Comparison of ENCODE assay signal across 28 mouse cellular contexts in the genomic region with DNA sequence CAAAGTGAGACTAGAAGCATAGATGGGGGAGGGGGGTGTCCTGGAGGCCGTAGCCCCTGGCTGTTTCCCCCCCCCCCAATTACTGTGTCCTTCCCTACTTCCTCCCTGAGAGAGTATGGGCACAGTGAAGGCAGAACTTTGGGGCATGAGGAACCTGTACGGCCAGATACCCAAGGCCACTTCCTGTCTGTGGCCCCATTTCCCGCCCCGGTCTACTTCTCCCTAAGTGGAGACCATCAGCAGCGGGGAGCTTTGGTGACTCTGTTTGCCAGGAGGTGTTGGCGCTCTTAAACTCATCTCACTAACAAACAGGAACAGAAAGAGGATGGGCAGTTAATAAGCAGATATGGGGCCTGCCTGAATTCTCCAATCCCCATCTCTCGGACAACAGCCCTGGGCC. TPM values are rescaled to one million over a fixed set of nuclear protein-coding genes. Genes with fewer than 3 reads are reported as not detected.
DNase-seq lines count a peak whose midpoint lies in the region; ATAC-seq and TF ChIP-seq lines count a peak whose summit lies in the region.
"Had no signal": no experiment of that assay in that cellular context is flagged by ENCODE, and none has a peak within 500 bp of the region (broad histone marks: within the 10 kb centered on the region; RNA-seq: fewer than 3 reads in every experiment).

No protein-coding gene starts in this region.

- H3K36me3 ChIP-seq in liver, embryonic 11.5 days (ENCODE audit: control insufficient read depth, insufficient read depth, low read length) = no peaks in the 10 kb centered on the region
- H3K36me3 ChIP-seq in MEL (ENCODE audit: control insufficient read depth in 1 of 2, insufficient read depth in 2 of 2, low read length in 2 of 2) = no peaks in the 10 kb centered on the region
- no peaks in the 10 kb centered on the region for H3K36me3 ChIP-seq in liver, embryonic 15.5 days (replicated peaks)
- H3K36me3 ChIP-seq: G1E; heart, embryonic 13.5 days; limb, embryonic 15.5 days; lung, embryonic 15.5 days had no signal

- no peaks in the 10 kb centered on the region for H3K79me2 ChIP-seq in MEL (ENCODE audit: control insufficient read depth, insufficient read depth, low read length, poor library complexity)

- no peak for TF ChIP-seq POLR2A in MEL (IDR thresholded peaks at IDR 0.05; ENCODE audit: control insufficient read depth in 1 of 2, insufficient read depth in 1 of 2, low read depth in 1 of 2, low read length in 2 of 2, poor library complexity in 1 of 2)

- peaks cover 10% of the 10 kb centered on the region for H3K4me1 ChIP-seq in liver, embryonic 11.5 days (replicated peaks; ENCODE audit: control insufficient read depth, insufficient read depth, low read length)
- 0 out of 4 replicates have a peak, but pooled peaks cover 0 to 3% of the 10 kb centered on the region in 2 experiments for H3K4me1 ChIP-seq in MEL (ENCODE audit: control insufficient read depth in 1 of 2, insufficient read depth in 2 of 2, low read length in 2 of 2)
- H3K4me1 ChIP-seq in liver, embryonic 15.5 days (replicated peaks) = peaks cover 17% of the 10 kb centered on the region; the same call in 1 of the 2 replicates

- H3K9me3 ChIP-seq in liver, embryonic 11.5 days (ENCODE audit: control insufficient read depth, low read length) = no peaks in the 10 kb centered on the region
- H3K9me3 ChIP-seq in MEL (replicated peaks; ENCODE audit: insufficient read depth, low read length) = no peaks in the 10 kb centered on the region
- no peaks in the 10 kb centered on the region for H3K9me3 ChIP-seq in liver, embryonic 15.5 days (replicated peaks)
- H3K9me3 ChIP-seq: G1E; heart, embryonic 13.5 days; limb, embryonic 15.5 days; lung, embryonic 15.5 days had no signal

- 0 out of 2 replicates have a peak, but pooled peaks have one; percentile 43 for ATAC-seq in liver, embryonic 11.5 days (replicated peaks; ENCODE audit: low FRiP score)
- no peak for ATAC-seq in liver, embryonic 15.5 days (ENCODE audit: insufficient read depth)
- peak; percentile 45; the same call in 1 of the 2 replicates for ATAC-seq in neutrophil, adult 5-6 weeks (ENCODE audit: extremely low read depth, insufficient number of reproducible peaks, low FRiP score, poor library complexity, severe bottlenecking)
- ATAC-seq: hindbrain, embryonic 16.5 days; intestine, postnatal 0 days had no signal

- peak overlapping the region; percentile 54; the same call in 1 of the 2 replicates for H3K4me2 ChIP-seq in liver, embryonic 11.5 days
- peak overlapping the region; percentile 38 for H3K4me2 ChIP-seq in liver, embryonic 15.5 days

- no peak for TF ChIP-seq EP300 in MEL (IDR thresholded peaks at IDR 0.05; ENCODE audit: low read depth in 1 of 2, low read length in 2 of 2)

- H3K4me3 ChIP-seq in liver, embryonic 11.5 days (ENCODE audit: low read depth, low read length) = 0 out of 2 replicates have a peak overlapping the region, but pooled peaks have one; percentile 10
- H3K4me3 ChIP-seq in MEL (ENCODE audit: control insufficient read depth in 1 of 2, insufficient read depth in 1 of 2, low read depth in 2 of 2, low read length in 2 of 2) = no peak overlapping the region
- H3K4me3 ChIP-seq in liver, embryonic 15.5 days (replicated peaks) = no peak overlapping the region
- H3K4me3 ChIP-seq: gastrocnemius, adult 2 months; layer of hippocampus, adult 2 months had no signal

- H3K27me3 ChIP-seq in liver, embryonic 11.5 days (replicated peaks; ENCODE audit: control insufficient read depth, insufficient read depth, low read length) = peaks cover 47% of the 10 kb centered on the region
- peaks cover 0 to 2% of the 10 kb centered on the region in 2 experiments; a peak in 1 of 4 replicates for H3K27me3 ChIP-seq in MEL (ENCODE audit: control insufficient read depth in 1 of 2, insufficient read depth in 2 of 2, low read length in 2 of 2)
- H3K27me3 ChIP-seq in liver, embryonic 15.5 days = peaks cover 61% of the 10 kb centered on the region

- TF ChIP-seq RAD21 in MEL (IDR thresholded peaks at IDR 0.05; ENCODE audit: low read depth, low read length) = no peak

- no peak for DNase-seq in liver, embryonic 11.5 days (ENCODE audit: low spot score)
- DNase-seq in liver = no peak
- DNase-seq in MEL (ENCODE audit: low read depth, low spot score) = peak; percentile 16
- DNase-seq in adrenal gland, postnatal 4 days (ENCODE audit: low spot score in 2 of 2) = no peak
- no peak for DNase-seq in thymus, postnatal 0 days (ENCODE audit: low spot score)
- DNase-seq in embryo, embryonic 10 days (ENCODE audit: low spot score) = no peak
- DNase-seq: gastrocnemius, adult 2 months; heart, adult 11 months; heart, postnatal 36 days; kidney, postnatal 14 days; layer of hippocampus, postnatal 36 days; lung, postnatal 4 days; midbrain, embryonic 14.5 days; right cerebral cortex, postnatal 4 days; thymus, postnatal 25 days had no signal

- no peak overlapping the region for H3K27ac ChIP-seq in liver, embryonic 11.5 days (ENCODE audit: low read depth, low read length)
- no peak overlapping the region for H3K27ac ChIP-seq in MEL (ENCODE audit: control insufficient read depth, low read depth, low read length)
- no peak overlapping the region for H3K27ac ChIP-seq in liver, embryonic 15.5 days (replicated peaks)
- H3K27ac ChIP-seq: gastrocnemius, adult 2 months; heart, embryonic 13.5 days; layer of hippocampus, adult 2 months; limb, embryonic 15.5 days; lung, embryonic 15.5 days had no signal

- no peak overlapping the region for H3K9ac ChIP-seq in liver, embryonic 11.5 days (ENCODE audit: low read depth, low read length)
- 0 out of 2 replicates have a peak overlapping the region, but pooled peaks have one; percentile 3 for H3K9ac ChIP-seq in MEL (ENCODE audit: control insufficient read depth, low read depth, low read length, poor library complexity, severe bottlenecking)
- H3K9ac ChIP-seq in liver, embryonic 15.5 days = no peak overlapping the region
- H3K9ac ChIP-seq: limb, embryonic 15.5 days; lung, embryonic 15.5 days had no signal

- TF ChIP-seq CTCF in MEL (IDR thresholded peaks at IDR 0.05 in 2 of 3, conservative IDR thresholded peaks at IDR 0.05 in 1 of 3; ENCODE audit: control insufficient read depth in 1 of 3, insufficient read depth in 1 of 3, low read depth in 2 of 3, low read length in 3 of 3, poor library complexity in 1 of 3, severe bottlenecking in 1 of 3) = no peak

- WGBS in liver, embryonic 11.5 days = 46% methylated on average over 7 of the region's 7 CpGs
- WGBS in liver, embryonic 15.5 days (ENCODE audit: insufficient replicate concordance) = 16% methylated on average over 7 of the region's 7 CpGs

TF ChIP-seq in MEL, 35 proteins besides CTCF, POLR2A, EP300 and RAD21 (continues in another document):
- no peak for TF ChIP-seq CHD1 (IDR thresholded peaks at IDR 0.05; ENCODE audit: low read depth, low read length)
- TF ChIP-seq GATA1 (IDR thresholded peaks at IDR 0.05; ENCODE audit: low read depth, low read length) = no peak

RNA-seq across cellular contexts. Expression of gene Nccrp1, which starts 0.6 kb away (rescaled TPM):
- not detected in 2 replicates for polyA plus RNA-seq in liver, embryonic 11.5 days (2014; fragmentation: Nextera tagmentation; extraction: Ambion mirVana)
- total RNA-seq in MEL (2012; rRNA removed) = not detected in 2 replicates
- polyA plus RNA-seq in MEL (2012; ENCODE audit: insufficient read depth in 1 of 2, insufficient read length in 2 of 2, low read depth in 1 of 2, low replicate concordance in 2 of 2, missing spikeins in 1 of 2) = not detected
- polyA plus RNA-seq in liver, embryonic 15.5 days (2015; fragmentation: Nextera tagmentation; extraction: Ambion mirVana) = not detected in 2 replicates
- 0.49 and 0.70 TPM in 2 replicates for total RNA-seq in neutrophil, adult 5-6 weeks (2017)
- total RNA-seq in adrenal gland, postnatal 4 days (2021) = not detected
- polyA plus RNA-seq in thymus, postnatal 0 days (2015; fragmentation: Nextera tagmentation; extraction: Ambion mirVana) = 0.27 and 0.64 TPM in 2 replicates
- total RNA-seq: adrenal gland, adult 18-20 months; G1E; gastrocnemius, adult 2 months; heart, postnatal 36 days had no signal
- polyA plus RNA-seq: forebrain, embryonic 11.5 days; heart, embryonic 13.5 days; hindbrain, embryonic 16.5 days; intestine, postnatal 0 days; lung, embryonic 15.5 days had no signal

RNA-seq across cellular contexts. Expression of gene Sycn, which starts 6.9 kb away (rescaled TPM):
- not detected in 2 replicates for polyA plus RNA-seq in liver, embryonic 11.5 days (2014; fragmentation: Nextera tagmentation; extraction: Ambion mirVana)
- total RNA-seq in MEL (2012; rRNA removed) = not detected in 2 replicates
- polyA plus RNA-seq in MEL (2012; ENCODE audit: insufficient read depth in 1 of 2, insufficient read length in 2 of 2, low read depth in 1 of 2, low replicate concordance in 2 of 2, missing spikeins in 1 of 2) = not detected
- 0.68 TPM in 1 of 2 replicates, not detected in the other for polyA plus RNA-seq in liver, embryonic 15.5 days (2015; fragmentation: Nextera tagmentation; extraction: Ambion mirVana)
- not detected in 2 replicates for total RNA-seq in neutrophil, adult 5-6 weeks (2017)
- 100 to 1,000 TPM in 1 of 2 experiments, not detected in 1; 117 TPM for total RNA-seq in adrenal gland, postnatal 4 days (2021)
- 0.27 and 1.1 TPM in 2 replicates for polyA plus RNA-seq in thymus, postnatal 0 days (2015; fragmentation: Nextera tagmentation; extraction: Ambion mirVana)
- total RNA-seq: adrenal gland, adult 18-20 months; G1E; gastrocnemius, adult 2 months; heart, postnatal 36 days; layer of hippocampus, adult 2 months; layer of hippocampus, postnatal 36 days; left cerebral cortex, postnatal 36 days had no signal
- polyA plus RNA-seq: forebrain, embryonic 11.5 days; G1E; heart, embryonic 13.5 days; hindbrain, embryonic 16.5 days; limb, embryonic 15.5 days; lung, embryonic 15.5 days; midbrain, embryonic 14.5 days had no signal

RNA-seq across cellular contexts. Expression of gene Ifnl3, which starts 25.0 kb away (rescaled TPM):
- polyA plus RNA-seq in liver, embryonic 11.5 days (2014; fragmentation: Nextera tagmentation; extraction: Ambion mirVana) = not detected in 2 replicates
- not detected in 2 replicates for total RNA-seq in MEL (2012; rRNA removed)
- not detected for polyA plus RNA-seq in MEL (2012; ENCODE audit: insufficient read depth in 1 of 2, insufficient read length in 2 of 2, low read depth in 1 of 2, low replicate concordance in 2 of 2, missing spikeins in 1 of 2)
- polyA plus RNA-seq in liver, embryonic 15.5 days (2015; fragmentation: Nextera tagmentation; extraction: Ambion mirVana) = not detected in 2 replicates
- total RNA-seq in neutrophil, adult 5-6 weeks (2017) = not detected in 2 replicates
- not detected for total RNA-seq in adrenal gland, postnatal 4 days (2021)
- 0.26 and 0.34 TPM in 2 replicates for polyA plus RNA-seq in thymus, postnatal 0 days (2015; fragmentation: Nextera tagmentation; extraction: Ambion mirVana)
- total RNA-seq: adrenal gland, adult 18-20 months; G1E; gastrocnemius, adult 2 months; heart, postnatal 36 days; layer of hippocampus, adult 2 months; layer of hippocampus, postnatal 36 days; left cerebral cortex, postnatal 36 days had no signal
- polyA plus RNA-seq: forebrain, embryonic 11.5 days; G1E; heart, embryonic 13.5 days; hindbrain, embryonic 16.5 days; intestine, postnatal 0 days; limb, embryonic 15.5 days; lung, embryonic 15.5 days; midbrain, embryonic 14.5 days; testis, adult 2 months had no signal

RNA-seq across cellular contexts. Expression of gene Ifnl2, which starts 37.4 kb away (rescaled TPM):
- not detected in 2 replicates for polyA plus RNA-seq in liver, embryonic 11.5 days (2014; fragmentation: Nextera tagmentation; extraction: Ambion mirVana)
- not detected in 2 replicates for total RNA-seq in MEL (2012; rRNA removed)
- polyA plus RNA-seq in MEL (2012; ENCODE audit: insufficient read depth in 1 of 2, insufficient read length in 2 of 2, low read depth in 1 of 2, low replicate concordance in 2 of 2, missing spikeins in 1 of 2) = not detected
- polyA plus RNA-seq in liver, embryonic 15.5 days (2015; fragmentation: Nextera tagmentation; extraction: Ambion mirVana) = not detected in 2 replicates
- total RNA-seq in neutrophil, adult 5-6 weeks (2017) = not detected in 2 replicates
- not detected for total RNA-seq in adrenal gland, postnatal 4 days (2021)
- 0.30 TPM in 1 of 2 replicates, not detected in the other for polyA plus RNA-seq in thymus, postnatal 0 days (2015; fragmentation: Nextera tagmentation; extraction: Ambion mirVana)
- total RNA-seq: adrenal gland, adult 18-20 months; gastrocnemius, adult 2 months; heart, postnatal 36 days; layer of hippocampus, adult 2 months; layer of hippocampus, postnatal 36 days; left cerebral cortex, postnatal 36 days had no signal
- polyA plus RNA-seq: forebrain, embryonic 11.5 days; G1E; heart, embryonic 13.5 days; hindbrain, embryonic 16.5 days; intestine, postnatal 0 days; limb, embryonic 15.5 days; lung, embryonic 15.5 days; midbrain, embryonic 14.5 days; testis, adult 2 months had no signal

RNA-seq across cellular contexts. Expression of gene Samd4b, which starts 50.3 kb away (rescaled TPM):
- 17.4 and 18.6 TPM in 2 replicates for polyA plus RNA-seq in liver, embryonic 11.5 days (2014; fragmentation: Nextera tagmentation; extraction: Ambion mirVana)
- total RNA-seq in MEL (2012; rRNA removed) = 6.4 and 7.2 TPM in 2 replicates
- polyA plus RNA-seq in MEL (2012; ENCODE audit: insufficient read depth in 1 of 2, insufficient read length in 2 of 2, low read depth in 1 of 2, low replicate concordance in 2 of 2, missing spikeins in 1 of 2) = 10 to 100 TPM in 1 of 2 experiments, not detected in 1; 45.9 TPM
- polyA plus RNA-seq in liver, embryonic 15.5 days (2015; fragmentation: Nextera tagmentation; extraction: Ambion mirVana) = 5.6 and 6.6 TPM in 2 replicates
- 15.2 and 16.8 TPM in 2 replicates for total RNA-seq in neutrophil, adult 5-6 weeks (2017)
- 10 to 100 TPM; 56.0 to 59.0 TPM for total RNA-seq in adrenal gland, postnatal 4 days (2021)
- 10.5 and 10.9 TPM in 2 replicates for polyA plus RNA-seq in thymus, postnatal 0 days (2015; fragmentation: Nextera tagmentation; extraction: Ambion mirVana)
